Mouse (Mus musculus) lung, postnatal 10 days (tissue): ENCODE results near the gene Rd3l.
"Not testable (repeated sequence)": the region's sequence is repeated elsewhere in the genome, so short reads cannot be mapped to it uniquely, and the experiment has no call there.

Experiments used
- DNase-seq: peaks from one replicate; pipeline ENCODE4 v3.0.0; 2021

Rd3l gene

GRCm38 (mm10) chr12:111963339-111963738 lies 17.8 kb downstream of the Rd3l start:
- no peak for DNase-seq

- peak; percentile 85 for DNase-seq
Measured at GRCm38 (mm10) chr12:111958101-111958865, 22.8 kb downstream of the Rd3l start.

- DNase-seq = no peak
Measured at GRCm38 (mm10) chr12:111956173-111956572, 24.9 kb downstream of the Rd3l start.

DNA sequence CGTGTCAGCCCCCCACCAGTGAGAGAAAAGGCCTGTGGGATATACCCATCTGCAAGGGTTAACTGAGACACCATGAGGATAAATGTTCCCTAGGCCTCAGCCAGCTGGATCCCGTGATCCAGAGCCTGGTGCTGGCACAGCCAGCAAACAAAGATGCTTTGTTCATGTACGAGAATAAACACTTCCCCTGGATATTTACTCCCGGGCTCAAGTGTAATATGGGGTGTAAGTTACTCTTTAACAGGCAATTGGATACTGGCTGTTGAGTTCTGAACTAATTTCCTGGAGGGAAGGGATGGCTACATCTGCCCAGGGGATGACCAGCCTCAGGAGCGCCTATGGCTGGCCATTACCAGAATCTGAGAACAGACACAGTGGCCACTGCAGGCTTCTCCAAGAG lies 29.4 kb downstream of the Rd3l start:
- no peak for DNase-seq

DNA sequence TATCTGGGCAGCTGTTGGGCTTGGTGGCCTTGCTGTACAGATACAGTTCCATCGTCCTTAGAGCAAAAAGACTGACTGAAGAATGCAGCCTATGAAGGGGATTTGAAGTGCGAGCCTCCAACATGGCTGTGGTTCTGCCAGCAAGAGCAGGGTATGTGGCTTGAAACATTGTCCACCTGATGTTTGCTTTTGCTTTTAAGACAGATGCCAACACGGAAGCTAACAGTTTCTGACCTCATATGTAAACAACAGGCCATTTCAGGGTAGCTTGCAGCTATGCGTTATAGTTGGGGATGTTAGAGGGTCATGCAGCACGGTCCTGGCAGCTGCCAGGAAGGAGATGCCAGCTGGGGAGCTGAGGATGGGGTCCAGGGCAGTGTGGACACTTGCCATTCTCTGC lies 30.6 kb downstream of the Rd3l start:
- DNase-seq = no peak

DNA sequence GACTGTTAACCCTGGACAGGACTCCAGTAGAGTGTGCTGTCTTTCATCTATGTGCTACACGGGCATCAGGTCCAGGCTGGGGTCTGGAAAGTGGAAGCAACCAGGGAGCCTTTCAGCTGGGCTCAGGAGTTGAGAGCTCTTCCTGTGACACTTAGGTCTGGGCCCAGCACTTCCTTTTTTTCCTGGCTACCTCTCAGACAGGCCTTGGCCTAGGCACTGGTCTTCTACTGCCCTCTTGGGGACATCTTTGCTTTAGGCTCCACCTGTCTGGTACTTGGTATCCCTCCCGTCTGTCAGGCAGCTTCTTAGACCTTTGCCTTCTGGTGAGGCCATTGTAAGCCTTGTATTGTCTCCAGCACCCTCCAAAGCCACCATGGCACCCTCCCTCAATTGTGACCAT lies 34.4 kb downstream of the Rd3l start:
- DNase-seq = peak; percentile 87

DNA sequence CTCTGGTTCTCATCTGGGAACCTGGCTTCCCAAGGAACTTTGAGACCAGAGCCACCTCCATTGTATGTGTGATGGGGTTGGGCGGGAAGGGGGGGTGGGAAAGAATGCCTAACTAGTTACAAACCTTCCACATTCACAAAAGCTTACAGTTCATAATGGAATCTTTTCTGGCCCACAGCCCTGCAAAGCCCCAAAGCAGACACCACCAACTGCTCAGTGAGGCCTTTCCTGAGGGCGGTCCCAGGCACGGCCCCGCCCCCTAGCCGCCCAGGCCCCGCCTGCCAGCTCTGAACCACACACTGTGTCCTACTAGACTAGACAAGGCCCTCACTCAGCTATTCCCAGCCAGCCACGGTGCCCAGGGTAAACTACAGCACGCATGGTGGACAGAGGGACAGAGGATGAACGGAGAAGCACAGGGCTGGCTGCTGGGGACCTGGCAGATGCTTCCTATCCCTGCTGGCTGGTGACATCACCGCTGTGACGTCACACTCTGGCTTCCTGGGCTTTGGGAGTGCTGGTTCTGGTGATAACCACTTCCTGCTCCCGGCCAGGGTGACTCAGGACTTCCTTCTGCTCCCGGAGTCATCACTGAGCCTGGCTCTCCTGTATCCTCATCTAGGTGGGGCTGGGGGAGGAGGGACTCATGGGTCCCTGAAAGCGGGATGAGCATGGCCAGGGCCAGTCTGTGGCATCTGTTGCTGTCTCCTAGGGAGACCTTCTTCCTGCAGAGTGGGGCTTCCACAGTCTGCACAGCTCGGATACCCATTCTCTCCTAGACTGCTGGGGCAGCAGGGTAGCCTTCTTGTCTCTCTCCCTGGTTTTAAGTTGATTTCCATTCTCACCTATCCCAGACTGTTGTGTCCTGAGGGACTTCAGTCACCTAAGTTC lies 35.1 kb downstream of the Rd3l start:
- DNase-seq = peak; percentile 42

GRCm38 (mm10) chr12:111945115-111945514 lies 36.0 kb downstream of the Rd3l start:
- DNase-seq = peak; percentile 82

- DNase-seq = not testable (repeated sequence)
Measured at GRCm38 (mm10) chr12:111944065-111944987, 36.8 kb downstream of the Rd3l start.

- DNase-seq = peak; percentile 46
Measured at GRCm38 (mm10) chr12:111943421-111944064, 37.6 kb downstream of the Rd3l start.

DNA sequence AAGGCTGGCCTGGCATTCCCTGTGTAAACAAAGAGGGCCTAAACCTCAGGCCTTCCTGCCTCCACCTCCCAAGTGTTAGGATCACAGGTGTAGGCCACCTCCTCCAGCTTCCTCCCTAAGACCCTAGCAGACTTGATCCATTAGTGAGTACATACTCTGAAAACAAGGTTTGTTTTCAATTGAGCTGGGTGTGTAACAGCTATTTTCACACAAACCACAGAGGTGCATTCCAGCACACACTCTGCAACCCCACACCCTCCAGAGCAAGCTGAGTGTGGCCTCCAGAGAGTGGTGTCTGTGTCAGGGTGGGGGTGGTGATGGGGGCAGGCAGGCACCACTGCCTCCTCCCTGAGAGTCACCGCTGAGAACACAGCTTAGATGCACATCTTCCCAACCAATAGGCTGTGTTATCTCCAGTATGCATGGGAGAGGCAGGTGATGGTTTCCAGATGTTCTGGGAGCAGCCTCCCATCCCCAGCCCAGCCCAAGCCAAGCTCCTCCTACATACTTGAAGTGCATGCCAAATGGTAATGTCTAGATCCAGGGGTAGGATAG lies 42.4 kb downstream of the Rd3l start:
- DNase-seq = no peak

DNA sequence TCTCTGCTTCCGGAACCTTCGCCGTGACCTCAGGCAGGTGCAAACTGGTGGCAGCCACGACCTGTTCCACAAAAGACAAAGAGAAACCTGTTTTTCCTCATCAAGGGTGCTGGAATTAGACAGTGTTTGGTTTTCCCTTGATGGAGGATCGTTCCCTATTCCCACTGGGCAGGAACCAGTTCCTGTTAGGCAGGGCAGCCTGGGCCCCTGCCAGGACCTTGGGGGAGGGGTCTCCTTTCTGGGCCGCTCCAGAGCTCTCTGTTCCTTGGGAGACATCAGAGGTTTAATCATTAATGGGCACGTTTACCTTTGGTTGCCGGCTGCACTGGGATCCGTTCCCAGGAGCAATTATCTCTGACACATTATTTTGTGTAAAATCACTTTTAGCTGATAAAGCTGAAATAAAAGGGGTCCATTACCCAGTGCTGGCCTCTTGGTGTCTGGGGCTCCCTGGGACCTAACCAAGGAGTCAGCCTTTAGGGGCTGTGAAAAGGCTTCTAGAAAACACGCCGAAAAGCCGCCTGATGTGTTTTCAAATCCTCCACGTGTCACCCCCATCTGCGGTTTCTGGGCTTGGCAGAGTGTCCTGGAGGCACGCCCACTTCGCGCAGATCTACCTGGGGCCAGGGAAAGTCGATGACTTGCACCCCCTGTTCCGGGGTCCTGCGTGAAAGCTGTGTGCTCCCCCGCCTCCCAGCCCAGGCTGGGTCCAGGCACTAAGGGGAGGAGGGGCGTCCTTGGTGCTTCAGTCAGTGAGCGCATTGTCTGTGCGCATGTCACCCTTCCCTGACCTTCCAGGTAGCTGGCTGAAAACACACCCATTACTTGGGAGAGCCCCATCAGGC lies 44.2 kb downstream of the Rd3l start:
- DNase-seq = peak; percentile 91

DNA sequence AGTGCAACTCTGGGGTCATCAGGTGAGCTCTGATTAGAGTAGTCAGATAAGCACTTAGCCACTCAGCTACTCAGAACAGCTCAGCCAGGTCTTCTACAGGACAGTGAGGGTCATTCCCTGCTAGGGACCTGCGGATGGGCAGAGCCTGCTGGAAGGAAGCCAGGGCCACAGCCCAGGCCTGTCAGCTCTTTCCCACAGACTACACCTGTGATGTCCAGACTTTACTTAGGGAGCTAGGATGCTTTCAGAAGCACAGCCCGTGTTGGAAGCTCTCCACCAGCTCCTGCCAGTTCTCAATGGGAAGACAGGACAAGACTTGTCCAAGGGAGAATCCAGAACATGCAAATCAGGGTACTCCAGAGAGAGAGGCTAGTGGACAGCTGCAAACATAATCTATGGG lies 47.1 kb downstream of the Rd3l start:
- DNase-seq = no peak

DNA sequence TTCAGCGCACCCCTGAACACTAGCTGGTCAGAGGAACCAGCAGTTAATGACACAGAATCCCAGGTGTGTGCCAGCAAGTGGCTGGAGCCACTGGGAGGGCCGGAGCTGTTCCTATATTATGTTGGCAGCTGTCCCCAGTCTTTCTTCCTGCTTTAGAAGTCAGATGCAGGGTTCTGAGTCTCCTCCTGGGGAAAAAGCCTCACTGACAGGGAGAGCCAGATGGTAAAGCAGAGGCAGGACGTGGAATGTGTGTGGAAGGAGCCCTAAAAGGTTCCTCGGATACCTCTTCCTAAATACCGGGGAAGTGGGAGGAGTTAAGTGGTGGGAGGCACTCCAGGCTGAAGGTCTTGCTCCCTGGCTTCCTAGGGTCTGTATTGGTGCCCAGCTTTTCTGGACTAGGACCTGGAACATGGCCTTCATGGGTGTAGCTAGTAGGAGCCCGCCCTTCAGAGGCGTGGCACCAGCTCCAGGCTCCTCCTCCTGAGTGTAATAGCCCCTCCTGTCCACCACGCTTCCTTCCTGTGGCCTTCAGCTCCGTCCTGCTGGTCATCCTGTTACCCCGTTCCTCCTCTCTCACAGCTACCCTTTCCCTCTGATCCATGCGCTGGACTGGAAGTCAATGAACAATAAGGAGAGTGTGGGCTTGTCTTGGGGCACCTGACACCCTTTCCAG lies 47.9 kb downstream of the Rd3l start:
- DNase-seq = peak; percentile 86

DNA sequence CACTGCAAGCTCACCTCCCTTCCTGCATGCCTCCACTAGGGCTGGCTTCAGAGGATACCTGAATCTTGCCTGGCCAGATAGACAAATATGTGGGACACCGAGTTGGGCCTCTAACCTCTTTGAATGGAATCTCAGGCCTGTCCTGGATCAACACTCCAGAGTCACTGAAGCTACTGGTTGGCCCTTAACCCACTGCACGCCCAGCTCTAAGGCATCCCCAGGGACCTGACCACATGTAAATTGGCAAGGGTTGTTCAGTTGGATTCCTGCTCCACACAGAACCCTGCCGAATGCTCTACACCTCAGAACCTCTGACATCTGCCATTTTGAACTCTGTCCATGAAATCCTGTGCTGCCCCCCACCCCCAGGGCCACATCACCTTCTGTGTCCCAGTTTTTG lies 48.6 kb downstream of the Rd3l start:
- DNase-seq = no peak

- no peak for DNase-seq
Measured at GRCm38 (mm10) chr12:111931411-111932025, 49.6 kb downstream of the Rd3l start.
